ENCODE assay signal across 33 mouse cellular contexts in genomic region chr1:180883731-180884130, GRCm38 (mm10). TPM values are rescaled to one million over a fixed set of nuclear protein-coding genes. Genes with fewer than 3 reads are reported as not detected.
A peak's percentile ranks its signal among the peaks of the same experiment; 100 is the strongest.
DNase-seq lines count a peak whose midpoint lies in the region; ATAC-seq lines count a peak whose summit lies in the region.
"Had no signal": no experiment of that assay in that cellular context is flagged by ENCODE, and none has a peak within 500 bp of the region (broad histone marks: within the 10 kb centered on the region; RNA-seq: fewer than 3 reads in every experiment).

No protein-coding gene starts in this region.

- peaks cover 22% of the 10 kb centered on the region for H3K4me1 ChIP-seq in heart, embryonic 13.5 days
- peaks cover 7% of the 10 kb centered on the region for H3K4me1 ChIP-seq in midbrain, embryonic 12.5 days
- H3K4me1 ChIP-seq in midbrain, embryonic 16.5 days (ENCODE audit: control insufficient read depth, insufficient read depth, low read length) = no peaks in the 10 kb centered on the region; the same call in 1 of the 2 replicates

- H3K27ac ChIP-seq in heart, embryonic 13.5 days (replicated peaks) = no peak overlapping the region
- 0 out of 2 replicates have a peak overlapping the region, but pooled peaks have one; percentile 20 for H3K27ac ChIP-seq in midbrain, embryonic 12.5 days (replicated peaks)
- no peak overlapping the region for H3K27ac ChIP-seq in midbrain, embryonic 16.5 days (ENCODE audit: low read length)
- H3K27ac ChIP-seq: embryonic facial prominence, embryonic 13.5 days; forebrain, embryonic 13.5 days; hindbrain, postnatal 0 days; layer of hippocampus, adult 2 months; limb, embryonic 13.5 days; midbrain, embryonic 13.5 days; neural tube, embryonic 15.5 days had no signal

- no peak for ATAC-seq in heart, embryonic 13.5 days (ENCODE audit: extremely low read depth, insufficient number of reproducible peaks, low FRiP score, low TSS enrichment)
- no peak for ATAC-seq in midbrain, embryonic 12.5 days (ENCODE audit: low FRiP score, low read depth)
- no peak for ATAC-seq in midbrain, embryonic 16.5 days
- ATAC-seq: forebrain, embryonic 13.5 days; hindbrain, postnatal 0 days; intestine, embryonic 16.5 days; midbrain, embryonic 13.5 days had no signal

- WGBS in heart, embryonic 13.5 days = 19% methylated on average over 7 of the region's 7 CpGs
- 52% methylated on average over 7 of the region's 7 CpGs for WGBS in midbrain, embryonic 12.5 days
- WGBS in midbrain, embryonic 16.5 days = 41% methylated on average over 7 of the region's 7 CpGs

- H3K9ac ChIP-seq in heart, embryonic 13.5 days = peak overlapping the region; percentile 57; the same call in 1 of the 2 replicates
- H3K9ac ChIP-seq in midbrain, embryonic 12.5 days (replicated peaks) = 0 out of 2 replicates have a peak overlapping the region, but pooled peaks have one; percentile 20
- H3K9ac ChIP-seq in midbrain, embryonic 16.5 days (ENCODE audit: low read depth, low read length) = no peak overlapping the region
- H3K9ac ChIP-seq: embryonic facial prominence, embryonic 13.5 days; forebrain, embryonic 13.5 days; limb, embryonic 13.5 days; midbrain, embryonic 13.5 days; neural tube, embryonic 15.5 days had no signal

- H3K9me3 ChIP-seq in heart, embryonic 13.5 days = no peaks in the 10 kb centered on the region
- no peaks in the 10 kb centered on the region for H3K9me3 ChIP-seq in midbrain, embryonic 12.5 days
- H3K9me3 ChIP-seq in midbrain, embryonic 16.5 days (replicated peaks; ENCODE audit: control insufficient read depth, low read length, poor library complexity, severe bottlenecking) = no peaks in the 10 kb centered on the region
- H3K9me3 ChIP-seq: embryonic facial prominence, embryonic 13.5 days; forebrain, embryonic 13.5 days; G1E; limb, embryonic 13.5 days; midbrain, embryonic 13.5 days; neural tube, embryonic 15.5 days had no signal

- intact Hi-C loops in heart, postnatal 10 days (cut with DNase I) = no loop called here

- 0 out of 2 replicates have a peak, but pooled peaks cover 5% of the 10 kb centered on the region for H3K27me3 ChIP-seq in heart, embryonic 13.5 days (replicated peaks)
- peaks cover 9% of the 10 kb centered on the region for H3K27me3 ChIP-seq in midbrain, embryonic 12.5 days
- H3K27me3 ChIP-seq in midbrain, embryonic 16.5 days (ENCODE audit: control insufficient read depth, insufficient read depth, low read depth, low read length) = no peaks in the 10 kb centered on the region
- H3K27me3 ChIP-seq: forebrain, embryonic 13.5 days; limb, embryonic 13.5 days; neural tube, embryonic 15.5 days had no signal

- H3K4me3 ChIP-seq in heart, embryonic 13.5 days = no peak overlapping the region
- no peak overlapping the region for H3K4me3 ChIP-seq in midbrain, embryonic 12.5 days
- H3K4me3 ChIP-seq in midbrain, embryonic 16.5 days (ENCODE audit: low read depth, low read length) = no peak overlapping the region
- H3K4me3 ChIP-seq: embryonic facial prominence, embryonic 13.5 days; erythroblast, embryonic 14.5 days; forebrain, embryonic 13.5 days; layer of hippocampus, adult 2 months; limb, embryonic 13.5 days; midbrain, embryonic 13.5 days; myocyte; neural tube, embryonic 15.5 days had no signal

- no peaks in the 10 kb centered on the region for H3K36me3 ChIP-seq in heart, embryonic 13.5 days
- no peaks in the 10 kb centered on the region for H3K36me3 ChIP-seq in midbrain, embryonic 12.5 days
- no peaks in the 10 kb centered on the region for H3K36me3 ChIP-seq in midbrain, embryonic 16.5 days (ENCODE audit: control insufficient read depth, insufficient read depth, low read length)
- H3K36me3 ChIP-seq: embryonic facial prominence, embryonic 13.5 days; G1E; limb, embryonic 13.5 days; midbrain, embryonic 13.5 days; neural tube, embryonic 15.5 days had no signal

- no peak for DNase-seq in heart, postnatal 10 days
- DNase-seq in thymus, postnatal 0 days (ENCODE audit: low spot score) = peak; percentile 60
- no peak for DNase-seq in adrenal gland, adult 18-20 months (ENCODE audit: low spot score in 2 of 2)
- no peak for DNase-seq in urinary bladder, adult 2 months (ENCODE audit: low spot score)
- DNase-seq: adrenal gland, adult 8-10 months; cerebellum, adult 2 months; cerebellum, postnatal 25 days; embryo, embryonic 11 days; gastrocnemius, postnatal 36 days; kidney, adult 9 months; kidney, postnatal 14 days; lung, adult 18-20 months; lung, postnatal 10 days; right cerebral cortex, adult 18-20 months; right cerebral cortex, postnatal 4 days had no signal

- no peak overlapping the region for H3K4me2 ChIP-seq in heart, embryonic 13.5 days
- no peak overlapping the region for H3K4me2 ChIP-seq in midbrain, embryonic 12.5 days (replicated peaks)
- H3K4me2 ChIP-seq in midbrain, embryonic 16.5 days (ENCODE audit: low read length) = no peak overlapping the region
- H3K4me2 ChIP-seq: embryonic facial prominence, embryonic 13.5 days; forebrain, embryonic 13.5 days; limb, embryonic 13.5 days; midbrain, embryonic 13.5 days; neural tube, embryonic 15.5 days had no signal

RNA-seq across cellular contexts. Expression of gene Lefty2, which starts 9.2 kb away (rescaled TPM):
- 0.08 and 0.28 TPM in 2 replicates for polyA plus RNA-seq in heart, embryonic 13.5 days (2015; fragmentation: Nextera tagmentation; extraction: Ambion mirVana)
- total RNA-seq in heart, postnatal 10 days (2021) = under 1 TPM in 1 of 2 experiments, not detected in 1; 0.27 TPM
- polyA plus RNA-seq in midbrain, embryonic 12.5 days (2016; fragmentation: Nextera tagmentation; extraction: Ambion mirVana) = not detected in 2 replicates
- polyA plus RNA-seq in midbrain, embryonic 16.5 days (2015; fragmentation: Nextera tagmentation; extraction: Ambion mirVana) = 4.7 and 5.0 TPM in 2 replicates
- polyA plus RNA-seq in thymus, postnatal 0 days (2015; fragmentation: Nextera tagmentation; extraction: Ambion mirVana) = 0.86 and 0.98 TPM in 2 replicates
- total RNA-seq in adrenal gland, adult 18-20 months (2021) = under 1 TPM; 0.32 to 0.73 TPM
- polyA plus RNA-seq in urinary bladder, adult 2 months (2012; rRNA removed) = 0.29 and 0.44 TPM in 2 replicates
- total RNA-seq: gastrocnemius, adult 18-20 months; gastrocnemius, postnatal 36 days; heart, adult 8-10 months had no signal
- polyA plus RNA-seq: erythroblast, embryonic 14.5 days; G1E; hindbrain, embryonic 11.5 days; intestine, embryonic 16.5 days; myocyte; stomach, embryonic 14.5 days had no signal

RNA-seq across cellular contexts. Expression of gene Pycr2, which starts 20.4 kb away (rescaled TPM):
- 56.2 and 56.5 TPM in 2 replicates for polyA plus RNA-seq in heart, embryonic 13.5 days (2015; fragmentation: Nextera tagmentation; extraction: Ambion mirVana)
- total RNA-seq in heart, postnatal 10 days (2021) = 10 to 100 TPM; 16.7 to 17.4 TPM
- polyA plus RNA-seq in midbrain, embryonic 12.5 days (2016; fragmentation: Nextera tagmentation; extraction: Ambion mirVana) = 94.0 and 98.4 TPM in 2 replicates
- polyA plus RNA-seq in midbrain, embryonic 16.5 days (2015; fragmentation: Nextera tagmentation; extraction: Ambion mirVana) = 68.3 and 71.7 TPM in 2 replicates
- polyA plus RNA-seq in thymus, postnatal 0 days (2015; fragmentation: Nextera tagmentation; extraction: Ambion mirVana) = 142 and 147 TPM in 2 replicates
- 10 to 100 TPM; 30.3 to 34.3 TPM for total RNA-seq in adrenal gland, adult 18-20 months (2021)
- polyA plus RNA-seq in urinary bladder, adult 2 months (2012; rRNA removed) = 34.1 and 46.5 TPM in 2 replicates

RNA-seq across cellular contexts. Expression of gene Sde2, which starts 32.8 kb away (rescaled TPM):
- polyA plus RNA-seq in heart, embryonic 13.5 days (2015; fragmentation: Nextera tagmentation; extraction: Ambion mirVana) = 22.0 and 23.9 TPM in 2 replicates
- total RNA-seq in heart, postnatal 10 days (2021) = 10 to 100 TPM; 15.1 to 15.8 TPM
- polyA plus RNA-seq in midbrain, embryonic 12.5 days (2016; fragmentation: Nextera tagmentation; extraction: Ambion mirVana) = 36.3 and 36.7 TPM in 2 replicates
- 32.1 and 32.9 TPM in 2 replicates for polyA plus RNA-seq in midbrain, embryonic 16.5 days (2015; fragmentation: Nextera tagmentation; extraction: Ambion mirVana)
- 34.4 and 38.7 TPM in 2 replicates for polyA plus RNA-seq in thymus, postnatal 0 days (2015; fragmentation: Nextera tagmentation; extraction: Ambion mirVana)
- total RNA-seq in adrenal gland, adult 18-20 months (2021) = 10 to 100 TPM; 21.5 to 22.9 TPM
- 18.3 and 19.0 TPM in 2 replicates for polyA plus RNA-seq in urinary bladder, adult 2 months (2012; rRNA removed)

RNA-seq across cellular contexts. Expression of gene Lefty1, which starts 51.1 kb away (rescaled TPM):
- polyA plus RNA-seq in heart, embryonic 13.5 days (2015; fragmentation: Nextera tagmentation; extraction: Ambion mirVana) = 1.2 and 1.4 TPM in 2 replicates
- 1 to 10 TPM in 1 of 2 experiments, under 1 TPM in 1; 0.57 to 1.1 TPM for total RNA-seq in heart, postnatal 10 days (2021)
- polyA plus RNA-seq in midbrain, embryonic 12.5 days (2016; fragmentation: Nextera tagmentation; extraction: Ambion mirVana) = 0.56 and 1.6 TPM in 2 replicates
- polyA plus RNA-seq in midbrain, embryonic 16.5 days (2015; fragmentation: Nextera tagmentation; extraction: Ambion mirVana) = 0.26 TPM in 1 of 2 replicates, not detected in the other
- polyA plus RNA-seq in thymus, postnatal 0 days (2015; fragmentation: Nextera tagmentation; extraction: Ambion mirVana) = 1.7 and 2.9 TPM in 2 replicates
- 1 to 10 TPM; 3.3 to 5.7 TPM for total RNA-seq in adrenal gland, adult 18-20 months (2021)
- 27.3 and 32.8 TPM in 2 replicates for polyA plus RNA-seq in urinary bladder, adult 2 months (2012; rRNA removed)
- total RNA-seq: G1E; hindbrain, postnatal 0 days had no signal
- polyA plus RNA-seq: forebrain, embryonic 13.5 days; G1E; midbrain, embryonic 13.5 days had no signal

RNA-seq across cellular contexts. Expression of gene Tmem63a, which starts 58.4 kb away (rescaled TPM):
- polyA plus RNA-seq in heart, embryonic 13.5 days (2015; fragmentation: Nextera tagmentation; extraction: Ambion mirVana) = 7.7 and 8.6 TPM in 2 replicates
- 10 to 100 TPM; 15.1 to 18.5 TPM for total RNA-seq in heart, postnatal 10 days (2021)
- polyA plus RNA-seq in midbrain, embryonic 12.5 days (2016; fragmentation: Nextera tagmentation; extraction: Ambion mirVana) = 2.9 TPM in 2 replicates
- 1.2 and 1.3 TPM in 2 replicates for polyA plus RNA-seq in midbrain, embryonic 16.5 days (2015; fragmentation: Nextera tagmentation; extraction: Ambion mirVana)
- 13.8 and 14.4 TPM in 2 replicates for polyA plus RNA-seq in thymus, postnatal 0 days (2015; fragmentation: Nextera tagmentation; extraction: Ambion mirVana)
- total RNA-seq in adrenal gland, adult 18-20 months (2021) = 10 to 100 TPM; 44.7 to 77.9 TPM
- polyA plus RNA-seq in urinary bladder, adult 2 months (2012; rRNA removed) = 72.8 and 80.0 TPM in 2 replicates
